10 mouse cellular contexts compared by ENCODE assay signal in genomic region chr7:137714318-137714962, GRCm38 (mm10).
A peak's percentile ranks its signal among the peaks of the same experiment; 100 is the strongest.
DNase-seq lines count a peak whose midpoint lies in the region; ATAC-seq lines count a peak whose summit lies in the region.
"Had no signal": no experiment of that assay in that cellular context is flagged by ENCODE, and none has a peak within 500 bp of the region (broad histone marks: within the 10 kb centered on the region; RNA-seq: fewer than 3 reads in every experiment).

No protein-coding gene starts in this region.

- no peak overlapping the region for H3K4me2 ChIP-seq in forebrain, embryonic 14.5 days (ENCODE audit: low read length)
- no peak overlapping the region for H3K4me2 ChIP-seq in limb, embryonic 11.5 days (ENCODE audit: low read depth, severe bottlenecking)
- H3K4me2 ChIP-seq: limb, embryonic 12.5 days had no signal

- DNase-seq in forebrain, embryonic 14.5 days (ENCODE audit: low spot score): peak; percentile 47
- no peak for DNase-seq in forebrain, embryonic 10.5 days (ENCODE audit: extremely low spot score, low spot score)
- peak; percentile 30 for DNase-seq in limb, embryonic 11.5 days (ENCODE audit: low spot score)
- no peak for DNase-seq in limb, embryonic 10.5 days (ENCODE audit: low spot score)
- DNase-seq in mesoderm, embryonic 11.5 days (ENCODE audit: low read depth, low spot score): peak; percentile 27
- no peak for DNase-seq in thymus, adult 18-20 months
- no peak for DNase-seq in spleen, postnatal 10 days (ENCODE audit: low spot score in 2 of 2)

- WGBS in forebrain, embryonic 14.5 days: 55% methylated on average over 12 of the region's 12 CpGs
- WGBS in forebrain, embryonic 10.5 days: 81% methylated on average over 12 of the region's 12 CpGs
- WGBS in limb, embryonic 11.5 days: 49% methylated on average over 12 of the region's 12 CpGs
- WGBS in limb, embryonic 10.5 days: 54% methylated on average over 12 of the region's 12 CpGs

- H3K27me3 ChIP-seq in forebrain, embryonic 14.5 days (replicated peaks; ENCODE audit: control insufficient read depth, insufficient read depth, low read length): no peaks in the 10 kb centered on the region
- H3K27me3 ChIP-seq in forebrain, embryonic 10.5 days (ENCODE audit: poor library complexity, severe bottlenecking): no peaks in the 10 kb centered on the region
- H3K27me3 ChIP-seq in limb, embryonic 11.5 days (ENCODE audit: control insufficient read depth, insufficient read depth, low read length): no peaks in the 10 kb centered on the region
- H3K27me3 ChIP-seq in limb, embryonic 10.5 days (ENCODE audit: low read depth, poor library complexity, severe bottlenecking): no peaks in the 10 kb centered on the region

- peaks cover 10% of the 10 kb centered on the region; the same call in 1 of the 2 replicates for H3K4me1 ChIP-seq in forebrain, embryonic 14.5 days (ENCODE audit: control insufficient read depth, insufficient read depth, low read length)
- no peaks in the 10 kb centered on the region for H3K4me1 ChIP-seq in forebrain, embryonic 10.5 days
- no peaks in the 10 kb centered on the region for H3K4me1 ChIP-seq in limb, embryonic 11.5 days (ENCODE audit: control insufficient read depth, insufficient read depth, low read length)
- 0 out of 2 replicates have a peak, but pooled peaks cover 12% of the 10 kb centered on the region for H3K4me1 ChIP-seq in limb, embryonic 10.5 days

- H3K9ac ChIP-seq in forebrain, embryonic 14.5 days (ENCODE audit: low read length): no peak overlapping the region
- no peak overlapping the region for H3K9ac ChIP-seq in limb, embryonic 11.5 days (ENCODE audit: low read length)
- H3K9ac ChIP-seq: limb, embryonic 12.5 days had no signal

- no peak overlapping the region for H3K4me3 ChIP-seq in forebrain, embryonic 14.5 days (ENCODE audit: low read depth, low read length)
- no peak overlapping the region for H3K4me3 ChIP-seq in forebrain, embryonic 10.5 days
- H3K4me3 ChIP-seq in limb, embryonic 11.5 days (ENCODE audit: low read depth, low read length): no peak overlapping the region
- H3K4me3 ChIP-seq in limb, embryonic 10.5 days: no peak overlapping the region
- H3K4me3 ChIP-seq: limb, embryonic 12.5 days; myocyte had no signal

- no peak overlapping the region for H3K27ac ChIP-seq in forebrain, embryonic 14.5 days (ENCODE audit: low read depth, low read length)
- no peak overlapping the region for H3K27ac ChIP-seq in forebrain, embryonic 10.5 days
- H3K27ac ChIP-seq in limb, embryonic 11.5 days (replicated peaks; ENCODE audit: low read depth, low read length): no peak overlapping the region
- no peak overlapping the region for H3K27ac ChIP-seq in limb, embryonic 10.5 days
- H3K27ac ChIP-seq: limb, embryonic 12.5 days had no signal

- no peaks in the 10 kb centered on the region for H3K36me3 ChIP-seq in forebrain, embryonic 14.5 days (ENCODE audit: control insufficient read depth, insufficient read depth, low read length)
- no peaks in the 10 kb centered on the region for H3K36me3 ChIP-seq in forebrain, embryonic 10.5 days (replicated peaks)
- H3K36me3 ChIP-seq in limb, embryonic 11.5 days (ENCODE audit: control insufficient read depth, insufficient read depth, low read length): no peaks in the 10 kb centered on the region
- H3K36me3 ChIP-seq in limb, embryonic 10.5 days: no peaks in the 10 kb centered on the region
- H3K36me3 ChIP-seq: limb, embryonic 12.5 days had no signal

- H3K9me3 ChIP-seq in forebrain, embryonic 14.5 days (replicated peaks; ENCODE audit: control insufficient read depth, low read length): no peaks in the 10 kb centered on the region
- no peaks in the 10 kb centered on the region for H3K9me3 ChIP-seq in forebrain, embryonic 10.5 days
- H3K9me3 ChIP-seq in limb, embryonic 11.5 days (ENCODE audit: control insufficient read depth, low read length): no peaks in the 10 kb centered on the region
- H3K9me3 ChIP-seq in limb, embryonic 10.5 days (replicated peaks): no peaks in the 10 kb centered on the region
- H3K9me3 ChIP-seq: limb, embryonic 12.5 days had no signal

- ATAC-seq in forebrain, embryonic 14.5 days: no peak
- ATAC-seq in limb, embryonic 11.5 days (ENCODE audit: insufficient number of reproducible peaks, low FRiP score, low TSS enrichment, low read depth): no peak
- peak; percentile 62 to 78 for ATAC-seq in hematopoietic stem cell, adult 5-6 weeks (replicated peaks in 1 of 2; ENCODE audit: insufficient read depth in 1 of 2, low FRiP score in 2 of 2, low TSS enrichment in 1 of 2, low read depth in 1 of 2, poor library complexity in 2 of 2, severe bottlenecking in 2 of 2)

Comparison
In these comparisons a context has a peak if more than half of its experiments do, and no peak if none do; other contexts are left out.
1. DNase-seq: peak in forebrain, embryonic 14.5 days (single experiment), limb, embryonic 11.5 days (single experiment) and mesoderm, embryonic 11.5 days (single experiment); none in forebrain, embryonic 10.5 days (single experiment), limb, embryonic 10.5 days (single experiment), thymus, adult 18-20 months (0 of 2) and spleen, postnatal 10 days (0 of 2).
2. ATAC-seq: peak in hematopoietic stem cell, adult 5-6 weeks (2 of 2); none in forebrain, embryonic 14.5 days (single experiment) and limb, embryonic 11.5 days (single experiment).